Mouse (Mus musculus) midbrain, embryonic 16.5 days (tissue): ENCODE data around the gene Mettl1. TPM values are rescaled to one million over a fixed set of nuclear protein-coding genes. Genes with fewer than 3 reads are reported as not detected.
"Not testable (repeated sequence)": the region's sequence is repeated elsewhere in the genome, so short reads cannot be mapped to it uniquely, and the experiment has no call there.

Source experiments
- ATAC-seq: fragments of 200-750 bp; cut with Nextera tagmentation; 2 replicates; pipeline ENCODE4 v1.8.0; 2017; ENCODE audit warnings: moderate TSS enrichment
- H3K27ac ChIP-seq: fragments of 300-500 bp; sonication (generic); 2 replicates; pipeline ENCODE4 v1.5.1; 2014; ENCODE audit warnings: mild to moderate bottlenecking, low read length, mixed read lengths
- H3K27me3 ChIP-seq: fragments of 300-500 bp; sonication (generic); 2 replicates; pipeline ENCODE4 v1.6.1; 2014; ENCODE audit warnings: low read depth, low read length, mixed read lengths; ENCODE audit not compliant: control insufficient read depth, insufficient read depth
- H3K36me3 ChIP-seq: fragments of 300-500 bp; sonication (generic); 2 replicates; pipeline ENCODE4 v1.6.1; 2014; ENCODE audit warnings: mild to moderate bottlenecking, low read length, moderate library complexity, mixed read lengths; ENCODE audit not compliant: control insufficient read depth, insufficient read depth
- H3K4me1 ChIP-seq: fragments of 300-500 bp; sonication (generic); 2 replicates; pipeline ENCODE4 v1.6.1; 2014; ENCODE audit warnings: mild to moderate bottlenecking, low read length, mixed read lengths; ENCODE audit not compliant: control insufficient read depth, insufficient read depth
- H3K4me2 ChIP-seq: fragments of 300-500 bp; sonication (generic); 2 replicates; pipeline ENCODE4 v1.6.1; 2014; ENCODE audit warnings: mild to moderate bottlenecking, low read length, mixed read lengths
- H3K4me3 ChIP-seq: fragments of 300-500 bp; sonication (generic); 2 replicates; pipeline ENCODE4 v1.5.1; 2014; ENCODE audit warnings: low read depth, mild to moderate bottlenecking, low read length, moderate library complexity, mixed read lengths
- H3K9ac ChIP-seq: fragments of 300-500 bp; sonication (generic); 2 replicates; pipeline ENCODE4 v1.6.1; 2014; ENCODE audit warnings: low read depth, low read length, mixed read lengths
- H3K9me3 ChIP-seq: fragments of 300-500 bp; sonication (generic); replicated peaks from 2 replicates; pipeline ENCODE4 v1.6.1; 2014; ENCODE audit warnings: mild to moderate bottlenecking, low read length, mixed read lengths; ENCODE audit not compliant: control insufficient read depth, poor library complexity, severe bottlenecking
- WGBS: fragments of 180-500 bp; shearing (Covaris S2); extraction: QIAGEN DNeasy Blood & Tissue Kit; methylation state at CpG from one replicate; pipeline ENCODE4 v1.1.7; 2014; 5-methylcytosine and 5-hydroxymethylcytosine counted together
- polyA plus RNA-seq: library from polyadenylated mRNA; unstranded; fragments of >200 nt; fragmentation: Nextera tagmentation; extraction: Ambion mirVana; gene quantifications from 2 replicates; pipeline ENCODE4 v1.2.1, GENCODE M21; 2015

Gene Mettl1
- polyA plus RNA-seq, 1 experiment from 2014 or later: 20.1 TPM

GRCm38 (mm10) chr10:127061513-127061912, 20.3 kb downstream of the Mettl1 start:
- Histone ChIP-seq H3K9me3 (no peaks in the 10 kb centered on the region), H3K4me2 (peak overlapping the region; percentile 82), H3K27ac (peak overlapping the region; percentile 89), H3K4me3 (peak overlapping the region; percentile 85; the same call in 1 of the 2 replicates), H3K27me3 (no peaks in the 10 kb centered on the region), H3K9ac (peak overlapping the region; percentile 91), H3K4me1 (peaks cover 32% of the 10 kb centered on the region), H3K36me3 (peaks cover 25% of the 10 kb centered on the region)
- ATAC-seq: no peak
- WGBS: 70% methylated on average over 2 of the region's 2 CpGs

- peaks cover 27% of the 10 kb centered on the region for H3K36me3 ChIP-seq
- peak overlapping the region; percentile 87 for H3K27ac ChIP-seq
- H3K27me3 ChIP-seq, H3K4me3 ChIP-seq, H3K9ac ChIP-seq, ATAC-seq, H3K9me3 ChIP-seq, H3K4me2 ChIP-seq: not testable (repeated sequence)
- peaks cover 32% of the 10 kb centered on the region for H3K4me1 ChIP-seq
- WGBS: 92% methylated on average over 4 of the region's 4 CpGs
Observed at GRCm38 (mm10) chr10:127062101-127062500, 20.9 kb downstream of the Mettl1 start.

DNA sequence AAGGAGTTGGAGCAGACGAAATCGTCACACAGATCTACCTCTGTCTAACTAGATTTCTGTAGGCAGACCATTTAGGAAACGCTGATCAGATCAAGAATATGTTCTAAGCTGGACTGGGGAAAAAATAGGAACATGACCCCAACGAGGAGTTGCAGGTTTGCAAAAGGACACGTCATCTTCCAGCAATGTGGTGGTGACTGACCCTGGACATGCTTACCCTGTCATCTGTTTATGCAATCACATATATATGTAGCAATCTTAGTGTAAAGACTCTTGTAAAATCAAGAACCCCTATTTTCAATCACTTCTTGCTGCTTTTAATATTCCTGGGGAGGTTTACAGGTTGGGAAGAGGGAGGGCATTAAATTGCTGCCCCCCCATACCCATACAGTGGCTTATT, 21.3 kb downstream of the Mettl1 start:
- Histone ChIP-seq H3K4me1 (peaks cover 31% of the 10 kb centered on the region), H3K9me3 (no peaks in the 10 kb centered on the region), H3K27ac (peak overlapping the region; percentile 87), H3K36me3 (peaks cover 25% of the 10 kb centered on the region), H3K27me3 (no peaks in the 10 kb centered on the region), H3K4me2 (peak overlapping the region; percentile 54), H3K9ac (no peak overlapping the region), H3K4me3 (no peak overlapping the region)
- ATAC-seq: no peak
- WGBS: 77% methylated on average over 5 of the region's 5 CpGs

GRCm38 (mm10) chr10:127063239-127063872, 22.1 kb downstream of the Mettl1 start, which contains the start of gene Cdk4:
Gene Cdk4 (plus strand): TSS chr10:127063534.
- Histone ChIP-seq H3K9ac (peak within 1 kb of the TSS; percentile 84), H3K27ac (peak within 1 kb of the TSS; percentile 95), H3K4me2 (peak within 1 kb of the TSS; percentile 65), H3K4me3 (peak within 1 kb of the TSS; percentile 75), H3K4me1 (peaks cover 27% of the 10 kb centered on the region), H3K9me3 (no peaks in the 10 kb centered on the region), H3K27me3 (no peaks in the 10 kb centered on the region), H3K36me3 (peaks cover 34% of the 10 kb centered on the region)
- WGBS: under 1% methylated on average over 44 of the region's 46 CpGs
- ATAC-seq: peak; percentile 86

GRCm38 (mm10) chr10:127063913-127064870, 23.0 kb downstream of the Mettl1 start:
- 12% methylated on average over 37 of the region's 37 CpGs for WGBS

GRCm38 (mm10) chr10:127065981-127066380, 24.8 kb downstream of the Mettl1 start:
- Histone ChIP-seq H3K9me3 (no peaks in the 10 kb centered on the region), H3K27me3 (no peaks in the 10 kb centered on the region), H3K4me3 (no peak overlapping the region), H3K9ac (no peak overlapping the region), H3K27ac (no peak overlapping the region), H3K36me3 (peaks cover 35% of the 10 kb centered on the region), H3K4me2 (no peak overlapping the region), H3K4me1 (peaks cover 36% of the 10 kb centered on the region)
- no peak for ATAC-seq
- WGBS: 93% methylated on average over 9 of the region's 9 CpGs

More at GRCm38 (mm10) chr10:127063913-127064870, 23.0 kb downstream of the Mettl1 start:
- H3K36me3 ChIP-seq: peaks cover 35% of the 10 kb centered on the region
- peaks cover 31% of the 10 kb centered on the region for H3K4me1 ChIP-seq
- peak overlapping the region; percentile 65 for H3K4me2 ChIP-seq
- H3K27me3 ChIP-seq: no peaks in the 10 kb centered on the region
- peak overlapping the region; percentile 75 for H3K4me3 ChIP-seq
- peak; percentile 4; the same call in 1 of the 2 replicates for ATAC-seq
- H3K9me3 ChIP-seq: no peaks in the 10 kb centered on the region
- peak overlapping the region; percentile 84 for H3K9ac ChIP-seq
- H3K27ac ChIP-seq: peak overlapping the region; percentile 95

- H3K36me3 ChIP-seq: peaks cover 35% of the 10 kb centered on the region
- no peak overlapping the region for H3K4me2 ChIP-seq
- no peak overlapping the region for H3K9ac ChIP-seq
- WGBS: 87% methylated on average over 14 of the region's 14 CpGs
- H3K9me3 ChIP-seq: no peaks in the 10 kb centered on the region
- no peak overlapping the region for H3K27ac ChIP-seq
- no peak for ATAC-seq
- H3K4me3 ChIP-seq: no peak overlapping the region
- no peaks in the 10 kb centered on the region for H3K27me3 ChIP-seq
- H3K4me1 ChIP-seq: peaks cover 39% of the 10 kb centered on the region
Observed at GRCm38 (mm10) chr10:127066519-127067018, 25.4 kb downstream of the Mettl1 start.

- peak overlapping the region; percentile 49; the same call in 1 of the 2 replicates for H3K4me3 ChIP-seq
- peaks cover 32% of the 10 kb centered on the region for H3K4me1 ChIP-seq
- H3K27me3 ChIP-seq: no peaks in the 10 kb centered on the region
- no peaks in the 10 kb centered on the region for H3K9me3 ChIP-seq
- H3K27ac ChIP-seq: peak overlapping the region; percentile 24; the same call in 1 of the 2 replicates
- peak overlapping the region; percentile 97 for H3K4me2 ChIP-seq
- peaks cover 35% of the 10 kb centered on the region for H3K36me3 ChIP-seq
- 80% methylated on average over 9 of the region's 9 CpGs for WGBS
- ATAC-seq: no peak
- H3K9ac ChIP-seq: 0 out of 2 replicates have a peak overlapping the region, but pooled peaks have one; percentile 75
Observed at GRCm38 (mm10) chr10:127068360-127069038, 27.3 kb downstream of the Mettl1 start.
